In the genomic region with DNA sequence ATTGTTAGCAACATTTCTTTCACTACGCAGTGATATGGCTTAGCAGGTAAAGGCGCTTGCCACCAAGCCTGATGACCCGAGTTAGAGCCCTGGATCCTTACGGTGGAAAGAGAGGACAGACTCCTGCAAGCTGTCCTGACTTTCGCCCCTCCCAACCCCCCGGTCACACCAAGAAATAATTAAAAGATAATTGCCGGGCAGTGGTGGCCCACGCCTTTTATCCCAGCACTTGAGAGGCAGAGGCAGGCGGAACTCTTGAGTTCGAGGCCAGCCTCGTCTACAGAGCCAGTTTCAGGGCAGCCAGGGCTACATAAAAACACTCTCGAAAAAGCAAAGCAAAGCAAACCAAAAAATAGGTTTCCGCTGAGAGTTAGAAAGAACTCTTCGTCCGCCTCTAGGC, we compare ENCODE assay signal across 8 mouse cellular contexts. TPM values are rescaled to one million over a fixed set of nuclear protein-coding genes. Genes with fewer than 3 reads are reported as not detected.
DNase-seq lines count a peak whose midpoint lies in the region; ATAC-seq and TF ChIP-seq lines count a peak whose summit lies in the region.

No protein-coding gene starts in this region.

- no peaks in the 10 kb centered on the region for H3K27me3 ChIP-seq in lung, postnatal 0 days (replicated peaks; ENCODE audit: insufficient read depth, low read length)
- H3K27me3 ChIP-seq in limb, embryonic 14.5 days (ENCODE audit: control insufficient read depth, insufficient read depth, low read length) = no peaks in the 10 kb centered on the region
- H3K27me3 ChIP-seq in stomach, embryonic 14.5 days (ENCODE audit: control insufficient read depth, insufficient read depth, low read length) = no peaks in the 10 kb centered on the region

- H3K4me1 ChIP-seq in lung, postnatal 0 days (ENCODE audit: insufficient read depth, low read depth, low read length) = peaks cover 6% of the 10 kb centered on the region
- peaks cover 5% of the 10 kb centered on the region for H3K4me1 ChIP-seq in limb, embryonic 14.5 days (ENCODE audit: control insufficient read depth, insufficient read depth, low read length)
- H3K4me1 ChIP-seq in stomach, embryonic 14.5 days (ENCODE audit: control insufficient read depth, insufficient read depth, low read length) = peaks cover 13% of the 10 kb centered on the region

- peak overlapping the region; percentile 57 for H3K4me3 ChIP-seq in lung, postnatal 0 days (ENCODE audit: low read depth, low read length)
- peak overlapping the region; percentile 71 for H3K4me3 ChIP-seq in limb, embryonic 14.5 days (replicated peaks; ENCODE audit: low read length)
- H3K4me3 ChIP-seq in stomach, embryonic 14.5 days (ENCODE audit: low read depth, low read length) = peak overlapping the region; percentile 74

- peak overlapping the region; percentile 72 for H3K9ac ChIP-seq in lung, postnatal 0 days (replicated peaks; ENCODE audit: low read depth)
- H3K9ac ChIP-seq in limb, embryonic 14.5 days (ENCODE audit: low read depth, low read length, severe bottlenecking) = peak overlapping the region; percentile 81
- peak overlapping the region; percentile 81 for H3K9ac ChIP-seq in stomach, embryonic 14.5 days (replicated peaks; ENCODE audit: low read depth, low read length)

- DNase-seq in lung, postnatal 0 days (ENCODE audit: low spot score) = no peak
- no peak for DNase-seq in lung, postnatal 10 days
- DNase-seq in limb, embryonic 14.5 days (ENCODE audit: low spot score) = no peak
- DNase-seq in layer of hippocampus, postnatal 25 days (ENCODE audit: extremely low spot score in 1 of 2, low spot score in 1 of 2) = no peak
- DNase-seq in right cerebral cortex, postnatal 14 days = no peak
- DNase-seq in left cerebral cortex, adult 18-20 months (ENCODE audit: low spot score in 2 of 2) = no peak

- no peak for TF ChIP-seq CTCF in lung, postnatal 0 days (IDR thresholded peaks at IDR 0.05)

- no peak for TF ChIP-seq EP300 in lung, postnatal 0 days (IDR thresholded peaks at IDR 0.05)

- TF ChIP-seq POLR2A in limb, embryonic 14.5 days (IDR thresholded peaks at IDR 0.05; ENCODE audit: borderline replicate concordance, extremely low read depth, insufficient read depth, insufficient read length) = no peak

- H3K36me3 ChIP-seq in lung, postnatal 0 days (ENCODE audit: insufficient read depth, low read length) = no peaks in the 10 kb centered on the region
- peaks cover 39% of the 10 kb centered on the region for H3K36me3 ChIP-seq in limb, embryonic 14.5 days (ENCODE audit: control insufficient read depth, insufficient read depth, low read length)
- peaks cover 16% of the 10 kb centered on the region; the same call in 1 of the 2 replicates for H3K36me3 ChIP-seq in stomach, embryonic 14.5 days (ENCODE audit: control insufficient read depth, insufficient read depth, low read length)

- 3% methylated on average over 15 of the region's 15 CpGs for WGBS in lung, postnatal 0 days
- WGBS in limb, embryonic 14.5 days = 8% methylated on average over 15 of the region's 15 CpGs
- 6% methylated on average over 15 of the region's 15 CpGs for WGBS in stomach, embryonic 14.5 days

- peak overlapping the region; percentile 71 for H3K27ac ChIP-seq in lung, postnatal 0 days (ENCODE audit: low read length)
- H3K27ac ChIP-seq in limb, embryonic 14.5 days (replicated peaks; ENCODE audit: low read depth, low read length) = peak overlapping the region; percentile 81
- peak overlapping the region; percentile 74 for H3K27ac ChIP-seq in stomach, embryonic 14.5 days (ENCODE audit: low read length)

- peak; percentile 46 for ATAC-seq in lung, postnatal 0 days
- ATAC-seq in erythroid progenitor cell, adult 5-6 weeks (replicated peaks; ENCODE audit: low FRiP score, poor library complexity, severe bottlenecking) = peak; percentile 39
- ATAC-seq in limb, embryonic 14.5 days (ENCODE audit: low FRiP score, low read depth) = peak; percentile 23; the same call in 1 of the 2 replicates
- ATAC-seq in stomach, embryonic 14.5 days (ENCODE audit: insufficient number of reproducible peaks, insufficient read depth, low FRiP score, low read depth) = no peak

- no peaks in the 10 kb centered on the region for H3K9me3 ChIP-seq in lung, postnatal 0 days (ENCODE audit: low read length)
- H3K9me3 ChIP-seq in limb, embryonic 14.5 days (ENCODE audit: control insufficient read depth, low read length) = no peaks in the 10 kb centered on the region
- no peaks in the 10 kb centered on the region for H3K9me3 ChIP-seq in stomach, embryonic 14.5 days (ENCODE audit: control insufficient read depth, low read depth, low read length)

- peak overlapping the region; percentile 75 for H3K4me2 ChIP-seq in lung, postnatal 0 days (replicated peaks; ENCODE audit: low read depth, low read length)
- H3K4me2 ChIP-seq in limb, embryonic 14.5 days (replicated peaks; ENCODE audit: low read depth, low read length, severe bottlenecking) = peak overlapping the region; percentile 65
- peak overlapping the region; percentile 71 for H3K4me2 ChIP-seq in stomach, embryonic 14.5 days (replicated peaks; ENCODE audit: low read depth, low read length)

RNA-seq across cellular contexts. Expression of a gene that starts 0.3 kb away (rescaled TPM):
- polyA plus RNA-seq in lung, postnatal 0 days (2015; fragmentation: Nextera tagmentation; extraction: Ambion mirVana) = 252 and 273 TPM in 2 replicates
- total RNA-seq in erythroid progenitor cell, adult 5-6 weeks (2015; ENCODE audit: low replicate concordance) = 43.2 and 59.5 TPM in 2 replicates
- total RNA-seq in erythroid progenitor cell, adult 5-6 weeks (2017; ENCODE audit: low replicate concordance) = 102 and 123 TPM in 2 replicates
- 113 and 155 TPM in 2 replicates for polyA plus RNA-seq in limb, embryonic 14.5 days (2012; rRNA removed)
- polyA plus RNA-seq in limb, embryonic 14.5 days (2014; fragmentation: Nextera tagmentation; extraction: Ambion mirVana) = 294 and 303 TPM in 2 replicates
- polyA plus RNA-seq in stomach, embryonic 14.5 days (2014; fragmentation: Nextera tagmentation; extraction: Ambion mirVana) = 339 and 352 TPM in 2 replicates
- 100 to 1,000 TPM; 151 to 172 TPM for total RNA-seq in layer of hippocampus, postnatal 25 days (2021)
- 100 to 1,000 TPM; 163 to 166 TPM for total RNA-seq in left cerebral cortex, adult 18-20 months (2021)

RNA-seq across cellular contexts. Expression of a gene that starts 11.1 kb away (rescaled TPM):
- polyA plus RNA-seq in lung, postnatal 0 days (2015; fragmentation: Nextera tagmentation; extraction: Ambion mirVana) = 2.0 and 3.1 TPM in 2 replicates
- not detected in 2 replicates for total RNA-seq in erythroid progenitor cell, adult 5-6 weeks (2015; ENCODE audit: low replicate concordance)
- total RNA-seq in erythroid progenitor cell, adult 5-6 weeks (2017; ENCODE audit: low replicate concordance) = 1.8 TPM in 1 of 2 replicates, not detected in the other
- polyA plus RNA-seq in limb, embryonic 14.5 days (2012; rRNA removed) = 8.4 and 10.9 TPM in 2 replicates
- 4.4 and 5.4 TPM in 2 replicates for polyA plus RNA-seq in limb, embryonic 14.5 days (2014; fragmentation: Nextera tagmentation; extraction: Ambion mirVana)
- polyA plus RNA-seq in stomach, embryonic 14.5 days (2014; fragmentation: Nextera tagmentation; extraction: Ambion mirVana) = 5.3 and 5.6 TPM in 2 replicates
- total RNA-seq in layer of hippocampus, postnatal 25 days (2021) = 10 to 100 TPM in 1 of 2 experiments, 1 to 10 TPM in 1; 9.4 to 11.5 TPM
- 10 to 100 TPM; 10.0 to 17.0 TPM for total RNA-seq in left cerebral cortex, adult 18-20 months (2021)

RNA-seq across cellular contexts. Expression of a gene that starts 15.3 kb away (rescaled TPM):
- 14.3 and 16.0 TPM in 2 replicates for polyA plus RNA-seq in lung, postnatal 0 days (2015; fragmentation: Nextera tagmentation; extraction: Ambion mirVana)
- total RNA-seq in erythroid progenitor cell, adult 5-6 weeks (2015; ENCODE audit: low replicate concordance) = 56.2 and 83.6 TPM in 2 replicates
- 37.7 and 84.2 TPM in 2 replicates for total RNA-seq in erythroid progenitor cell, adult 5-6 weeks (2017; ENCODE audit: low replicate concordance)
- 44.1 and 53.8 TPM in 2 replicates for polyA plus RNA-seq in limb, embryonic 14.5 days (2012; rRNA removed)
- 46.1 and 50.9 TPM in 2 replicates for polyA plus RNA-seq in limb, embryonic 14.5 days (2014; fragmentation: Nextera tagmentation; extraction: Ambion mirVana)
- 54.2 and 55.5 TPM in 2 replicates for polyA plus RNA-seq in stomach, embryonic 14.5 days (2014; fragmentation: Nextera tagmentation; extraction: Ambion mirVana)
- total RNA-seq in layer of hippocampus, postnatal 25 days (2021) = 10 to 100 TPM; 29.2 to 33.7 TPM
- total RNA-seq in left cerebral cortex, adult 18-20 months (2021) = 10 to 100 TPM; 30.1 to 32.8 TPM

RNA-seq across cellular contexts. Expression of a gene that starts 20.8 kb away (rescaled TPM):
- 247 and 252 TPM in 2 replicates for polyA plus RNA-seq in lung, postnatal 0 days (2015; fragmentation: Nextera tagmentation; extraction: Ambion mirVana)
- total RNA-seq in erythroid progenitor cell, adult 5-6 weeks (2015; ENCODE audit: low replicate concordance) = 8.8 and 10.1 TPM in 2 replicates
- 5.8 and 26.0 TPM in 2 replicates for total RNA-seq in erythroid progenitor cell, adult 5-6 weeks (2017; ENCODE audit: low replicate concordance)
- polyA plus RNA-seq in limb, embryonic 14.5 days (2012; rRNA removed) = 16.6 and 20.6 TPM in 2 replicates
- 16.6 and 21.1 TPM in 2 replicates for polyA plus RNA-seq in limb, embryonic 14.5 days (2014; fragmentation: Nextera tagmentation; extraction: Ambion mirVana)
- 26.7 and 28.0 TPM in 2 replicates for polyA plus RNA-seq in stomach, embryonic 14.5 days (2014; fragmentation: Nextera tagmentation; extraction: Ambion mirVana)
- 1 to 10 TPM; 4.2 to 6.5 TPM for total RNA-seq in layer of hippocampus, postnatal 25 days (2021)
- 1 to 10 TPM; 3.6 to 6.3 TPM for total RNA-seq in left cerebral cortex, adult 18-20 months (2021)

RNA-seq across cellular contexts. Expression of a gene that starts 22.8 kb away (rescaled TPM):
- 48.6 and 49.1 TPM in 2 replicates for polyA plus RNA-seq in lung, postnatal 0 days (2015; fragmentation: Nextera tagmentation; extraction: Ambion mirVana)
- total RNA-seq in erythroid progenitor cell, adult 5-6 weeks (2015; ENCODE audit: low replicate concordance) = 7.6 and 8.0 TPM in 2 replicates
- 9.6 and 14.6 TPM in 2 replicates for total RNA-seq in erythroid progenitor cell, adult 5-6 weeks (2017; ENCODE audit: low replicate concordance)
- polyA plus RNA-seq in limb, embryonic 14.5 days (2012; rRNA removed) = 116 and 150 TPM in 2 replicates
- polyA plus RNA-seq in limb, embryonic 14.5 days (2014; fragmentation: Nextera tagmentation; extraction: Ambion mirVana) = 35.8 and 36.1 TPM in 2 replicates
- 32.7 and 40.2 TPM in 2 replicates for polyA plus RNA-seq in stomach, embryonic 14.5 days (2014; fragmentation: Nextera tagmentation; extraction: Ambion mirVana)
- 10 to 100 TPM; 71.6 to 76.2 TPM for total RNA-seq in layer of hippocampus, postnatal 25 days (2021)
- 10 to 100 TPM; 62.7 to 64.4 TPM for total RNA-seq in left cerebral cortex, adult 18-20 months (2021)
